Mouse (Mus musculus): ENCODE data around the gene Twf2. TPM values are rescaled to one million over a fixed set of nuclear protein-coding genes. Genes with fewer than 3 reads are reported as not detected.

The Twf2 gene
- total RNA-seq, 2 experiments from 2014 or later, result 127 to 210 TPM

DNA sequence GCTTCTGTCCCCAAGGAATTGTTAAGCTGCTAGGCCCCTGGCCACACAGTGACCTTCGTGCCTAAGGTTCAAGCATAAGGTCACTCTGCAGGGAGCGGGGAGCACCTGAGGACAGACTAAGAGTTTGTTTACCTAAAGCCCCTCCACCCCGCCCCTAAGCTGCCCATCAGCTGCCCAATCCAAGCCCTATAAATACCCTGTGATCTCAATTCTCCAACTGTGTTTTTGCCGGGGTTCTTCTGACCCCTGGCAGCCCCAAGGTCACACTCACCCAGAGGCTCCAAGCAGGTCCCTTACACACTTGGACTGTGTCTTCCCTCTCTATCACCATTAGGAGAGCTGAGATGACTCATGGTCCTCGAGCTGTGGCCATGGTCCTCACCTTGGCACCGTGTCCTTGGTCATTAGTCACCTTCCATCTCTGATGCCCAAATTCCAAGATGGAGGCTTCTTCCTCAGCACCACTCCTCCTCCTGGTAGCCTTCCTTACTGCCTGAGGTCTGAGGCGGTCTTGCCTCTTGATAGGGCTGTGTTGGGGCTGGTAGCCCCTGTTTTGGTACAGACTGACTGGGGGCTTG is 2.9 kb downstream of the Twf2 start:
- Histone ChIP-seq H3K27ac (peak overlapping the region; percentile 98), H3K4me3 (0 out of 2 replicates have a peak overlapping the region, but pooled peaks have one; percentile 7)
- intact Hi-C loops (cut with DNase I), result loop anchor here (2.0 kb wide), 1 partner anchor 35 kb away; the partner anchor contains the start of gene Wdr82
- TF ChIP-seq CTCF (IDR thresholded peaks at IDR 0.05), result no peak
- peak; percentile 24 for DNase-seq

DNA sequence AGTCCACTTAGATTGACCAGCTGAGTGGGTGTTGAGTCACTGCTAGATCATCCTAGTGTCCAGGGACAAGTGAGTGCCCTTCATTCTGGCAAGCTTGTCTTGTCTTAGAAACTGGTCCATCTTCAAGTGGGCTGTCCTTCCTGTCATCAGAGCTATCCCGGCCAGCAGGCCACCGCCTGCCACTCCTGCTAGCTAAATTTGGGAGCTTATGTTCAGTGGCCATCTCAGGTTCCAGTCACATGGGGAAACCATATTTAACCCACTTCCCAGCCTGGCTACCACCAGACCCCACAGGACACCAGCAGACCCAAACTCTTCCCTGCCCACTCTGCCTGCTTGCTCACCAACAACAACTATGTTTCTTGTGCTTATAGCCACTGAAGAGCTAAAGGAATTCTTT is 3.6 kb downstream of the Twf2 start:
- intact Hi-C loops (cut with DNase I), result loop anchor here (2.0 kb wide), 1 partner anchor 36 kb away; the partner anchor contains the start of gene Wdr82
- DNase-seq, result peak; percentile 84
- Histone ChIP-seq H3K27ac (peak overlapping the region; percentile 98), H3K4me3 (peak overlapping the region; percentile 74)
- TF ChIP-seq CTCF (IDR thresholded peaks at IDR 0.05), result no peak

DNA sequence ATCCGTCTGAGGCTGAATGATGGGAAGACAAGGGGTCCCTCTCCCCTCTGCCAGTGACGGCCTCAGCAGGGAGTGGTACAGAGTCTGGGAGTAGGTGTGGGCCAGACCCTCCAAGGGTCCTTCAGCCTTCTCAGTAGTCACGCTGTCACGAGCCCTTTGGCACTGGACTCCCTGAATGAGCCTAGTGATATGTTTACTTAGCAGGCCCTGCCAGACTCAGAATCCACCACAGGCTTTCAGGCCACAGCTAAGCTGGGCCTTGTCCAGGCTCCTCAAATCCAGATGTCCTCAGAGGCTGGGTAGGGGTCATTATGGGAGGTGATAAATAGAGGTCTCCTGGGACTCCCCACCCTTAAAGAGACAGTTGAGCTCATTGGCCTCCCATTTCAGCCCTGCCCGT is 5.3 kb downstream of the Twf2 start:
- intact Hi-C loops (cut with DNase I), result no loop called here
- peak overlapping the region; percentile 74 for H3K4me3 ChIP-seq
- TF ChIP-seq CTCF (IDR thresholded peaks at IDR 0.05), result no peak
- peak overlapping the region; percentile 98 for H3K27ac ChIP-seq
- DNase-seq, result peak; percentile 72

DNA sequence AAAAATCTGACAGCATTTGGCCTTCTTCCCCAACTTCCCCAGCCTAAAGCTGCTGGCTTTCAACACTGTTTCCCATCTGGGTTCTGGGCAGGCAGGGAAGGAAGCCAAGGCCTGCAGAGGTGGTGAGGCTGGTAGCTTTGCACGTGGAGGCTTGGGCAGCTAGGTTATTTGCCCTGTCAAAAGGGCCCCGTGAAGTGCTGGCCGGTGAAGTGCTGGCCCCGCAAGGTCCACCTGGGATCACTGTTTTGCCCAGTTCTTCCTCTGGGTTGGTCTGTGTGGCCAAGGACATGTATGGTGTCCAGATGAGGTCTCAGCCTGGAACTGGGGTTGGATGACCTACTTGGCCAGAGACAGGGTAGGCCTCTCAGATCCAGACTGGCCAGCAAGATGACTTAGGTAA is 7.0 kb downstream of the Twf2 start:
- TF ChIP-seq CTCF (IDR thresholded peaks at IDR 0.05), result no peak
- DNase-seq, result peak; percentile 72
- H3K27ac ChIP-seq, result peak overlapping the region; percentile 98
- H3K4me3 ChIP-seq, result peak overlapping the region; percentile 74
- intact Hi-C loops (cut with DNase I), result loop anchor here (5.0 kb wide), 1 partner anchor 72 kb away; the partner anchor contains the start of gene Poc1a

DNA sequence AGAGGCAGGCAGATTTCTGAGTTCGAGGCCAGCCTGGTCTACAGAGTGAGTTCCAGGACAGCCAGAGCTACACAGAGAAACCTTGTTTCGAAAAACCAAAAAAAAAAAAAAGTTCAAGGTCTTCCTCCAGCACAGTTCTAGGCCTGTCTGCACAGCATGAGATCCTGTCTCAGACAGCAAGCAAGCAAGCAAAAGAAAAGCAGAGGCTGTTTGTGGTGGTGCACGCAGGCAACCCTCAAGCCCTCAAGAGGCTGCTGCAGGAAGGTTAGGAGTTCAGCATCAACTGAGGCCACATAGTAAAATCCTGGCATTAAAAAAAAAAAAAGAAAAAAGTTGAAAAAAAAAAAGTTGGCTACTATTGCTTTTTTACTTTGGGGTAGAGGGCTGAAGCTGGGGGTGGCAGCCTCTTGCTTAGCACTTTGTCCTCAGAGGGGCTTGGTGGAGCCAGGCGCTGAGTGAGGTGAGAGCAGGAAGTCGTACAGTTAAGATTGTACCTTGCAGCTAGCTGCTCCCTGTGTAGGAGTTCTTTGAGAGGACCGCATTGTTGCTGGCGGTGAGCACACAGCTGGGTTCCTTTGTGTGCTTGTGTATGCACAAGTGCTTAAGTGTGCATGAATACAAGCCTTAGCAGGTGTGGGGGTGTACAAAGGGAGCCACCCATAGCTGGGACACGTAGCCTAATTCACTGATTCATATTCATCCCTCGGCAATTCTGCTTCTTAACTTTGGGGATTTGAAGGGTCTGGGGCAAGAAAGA is 8.1 kb downstream of the Twf2 start:
- TF ChIP-seq CTCF (IDR thresholded peaks at IDR 0.05), result no peak
- H3K27ac ChIP-seq, result peak overlapping the region; percentile 98
- H3K4me3 ChIP-seq, result peak overlapping the region; percentile 74
- intact Hi-C loops (cut with DNase I), result loop anchor here (5.0 kb wide), 1 partner anchor 71 kb away; the partner anchor contains the start of gene Poc1a
- no peak for DNase-seq

DNA sequence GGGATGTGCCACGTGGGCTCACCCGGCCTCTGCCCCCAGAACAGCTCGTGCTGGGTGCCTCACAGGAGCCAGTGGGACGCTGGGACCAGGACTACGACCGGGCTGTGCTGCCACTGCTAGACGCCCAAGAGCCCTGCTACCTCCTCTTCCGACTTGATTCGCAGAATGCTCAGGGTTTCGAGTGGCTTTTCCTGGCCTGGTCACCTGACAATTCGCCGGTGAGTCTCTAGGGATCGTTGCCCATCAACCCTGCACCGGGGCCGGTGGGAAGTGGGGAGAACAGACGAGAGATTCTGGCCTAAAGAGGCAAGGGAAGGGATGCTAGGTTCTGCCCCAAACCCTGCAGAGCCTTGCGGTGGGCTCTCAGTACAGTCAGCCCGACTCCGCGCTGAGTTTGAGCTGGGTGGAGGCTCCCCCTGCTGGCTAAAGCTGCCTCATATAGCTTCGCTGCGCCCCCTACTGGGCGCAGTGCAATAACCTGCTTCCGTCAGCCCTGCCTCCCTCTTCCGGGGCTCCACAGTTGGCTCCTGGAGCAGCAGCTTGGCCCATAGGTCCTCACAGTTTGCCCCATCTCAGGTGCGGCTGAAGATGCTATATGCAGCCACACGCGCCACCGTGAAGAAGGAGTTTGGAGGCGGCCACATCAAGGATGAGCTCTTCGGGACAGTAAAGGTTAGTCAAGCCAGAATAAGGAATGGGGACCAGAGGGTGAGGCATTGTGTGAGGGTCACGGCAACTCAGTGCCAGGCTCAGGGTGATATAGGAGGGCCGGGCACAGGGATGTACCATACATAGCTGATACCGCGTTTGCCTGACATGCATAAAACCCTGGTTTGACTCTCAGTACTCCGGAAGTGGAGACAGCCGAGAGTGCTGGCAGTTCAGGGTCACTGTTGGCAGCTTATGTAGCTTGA is 9.0 kb downstream of the Twf2 start:
- DNase-seq, result peak; percentile 88
- H3K4me3 ChIP-seq, result peak overlapping the region; percentile 61
- intact Hi-C loops (cut with DNase I), result loop anchor here (5.0 kb wide), 1 partner anchor 70 kb away; the partner anchor contains the start of gene Poc1a
- TF ChIP-seq CTCF (IDR thresholded peaks at IDR 0.05), result no peak; the same call in 1 of the 2 replicates
- H3K27ac ChIP-seq, result peak overlapping the region; percentile 98

DNA sequence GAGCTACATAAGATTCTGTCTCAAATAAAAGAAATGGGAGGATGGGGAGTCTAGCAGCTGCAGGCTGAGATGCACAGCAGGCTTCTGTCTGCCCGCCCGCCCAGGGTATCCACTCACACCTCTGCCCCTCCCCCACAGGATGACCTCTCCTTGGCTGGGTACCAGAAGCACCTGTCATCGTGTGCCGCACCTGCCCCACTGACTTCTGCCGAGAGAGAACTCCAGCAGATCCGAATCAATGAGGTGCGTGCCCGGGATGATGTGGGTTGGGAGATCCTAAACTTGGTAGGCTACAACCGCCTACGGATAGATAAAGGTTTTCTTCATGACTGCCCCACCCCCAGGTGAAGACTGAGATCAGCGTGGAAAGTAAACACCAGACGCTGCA is 9.7 kb downstream of the Twf2 start:
- TF ChIP-seq CTCF (IDR thresholded peaks at IDR 0.05), result no peak
- peak; percentile 19 for DNase-seq
- no peak overlapping the region for H3K27ac ChIP-seq
- no peak overlapping the region for H3K4me3 ChIP-seq
- intact Hi-C loops (cut with DNase I), result loop anchor here (5.0 kb wide), 1 partner anchor 70 kb away; the partner anchor contains the start of gene Poc1a

DNA sequence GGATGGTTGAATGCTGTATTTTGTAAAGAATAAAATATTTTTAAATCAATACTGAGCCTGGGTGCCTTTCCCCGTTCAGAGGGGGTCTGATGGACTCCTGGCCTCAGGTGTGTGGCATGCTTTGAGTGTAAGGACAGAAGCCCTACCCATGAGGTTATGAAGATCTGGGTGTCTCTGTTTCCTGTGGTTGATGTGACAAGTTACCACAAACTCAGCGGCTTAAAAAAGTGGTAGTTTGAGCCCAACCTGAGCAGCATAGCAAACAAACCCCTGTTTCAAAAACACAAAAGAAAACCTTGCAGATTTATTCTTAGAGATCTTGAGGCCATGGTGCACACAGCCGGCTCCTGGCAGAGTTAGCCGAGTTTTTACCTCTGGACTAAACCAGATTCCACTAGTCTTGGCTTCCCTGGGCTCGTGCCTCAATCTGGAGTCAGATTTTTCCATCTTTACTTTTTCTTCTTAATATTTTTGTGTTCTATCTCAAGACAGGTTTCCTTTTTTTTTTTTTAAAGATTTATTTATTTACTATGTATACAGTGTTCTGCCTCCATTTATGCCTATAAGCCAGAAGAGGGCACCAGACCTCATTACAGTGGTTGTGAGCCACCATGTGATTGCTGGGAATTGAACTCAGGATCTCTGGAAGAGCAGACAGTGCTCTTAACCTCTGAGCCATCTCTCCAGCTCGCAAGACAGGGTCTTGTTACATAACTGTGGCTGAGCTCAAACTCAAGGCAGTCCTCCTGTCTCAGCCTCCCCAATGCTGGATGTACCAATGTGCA is 12.6 kb downstream of the Twf2 start:
- DNase-seq, result no peak
- Histone ChIP-seq H3K4me3 (no peak overlapping the region), H3K27ac (no peak overlapping the region)
- peak; percentile 27; the same call in 1 of the 2 replicates for TF ChIP-seq CTCF (IDR thresholded peaks at IDR 0.05)
- intact Hi-C loops (cut with DNase I), result no loop called here

DNA sequence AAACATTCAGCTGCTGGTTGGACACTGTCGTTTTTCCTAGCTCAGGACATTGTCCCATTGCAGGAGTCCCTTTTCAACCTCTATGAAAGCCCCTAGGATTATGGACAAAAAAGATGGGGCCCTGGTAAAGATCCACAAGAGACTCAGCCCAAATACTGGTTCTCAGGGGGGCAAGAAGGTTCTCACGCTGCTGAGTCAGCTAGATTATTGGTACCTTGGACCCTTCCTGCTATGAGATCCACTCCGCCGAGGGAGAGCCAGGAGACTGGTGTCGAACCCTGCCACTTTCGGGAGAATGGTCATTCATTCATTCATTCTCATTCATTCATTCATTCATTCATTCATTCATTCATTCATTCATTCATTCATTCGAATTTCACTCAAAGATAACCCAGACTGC is 14.1 kb downstream of the Twf2 start:
- DNase-seq, result no peak
- TF ChIP-seq CTCF (IDR thresholded peaks at IDR 0.05), result no peak
- no peak overlapping the region for H3K27ac ChIP-seq
- no peak overlapping the region for H3K4me3 ChIP-seq
- intact Hi-C loops (cut with DNase I), result no loop called here

DNA sequence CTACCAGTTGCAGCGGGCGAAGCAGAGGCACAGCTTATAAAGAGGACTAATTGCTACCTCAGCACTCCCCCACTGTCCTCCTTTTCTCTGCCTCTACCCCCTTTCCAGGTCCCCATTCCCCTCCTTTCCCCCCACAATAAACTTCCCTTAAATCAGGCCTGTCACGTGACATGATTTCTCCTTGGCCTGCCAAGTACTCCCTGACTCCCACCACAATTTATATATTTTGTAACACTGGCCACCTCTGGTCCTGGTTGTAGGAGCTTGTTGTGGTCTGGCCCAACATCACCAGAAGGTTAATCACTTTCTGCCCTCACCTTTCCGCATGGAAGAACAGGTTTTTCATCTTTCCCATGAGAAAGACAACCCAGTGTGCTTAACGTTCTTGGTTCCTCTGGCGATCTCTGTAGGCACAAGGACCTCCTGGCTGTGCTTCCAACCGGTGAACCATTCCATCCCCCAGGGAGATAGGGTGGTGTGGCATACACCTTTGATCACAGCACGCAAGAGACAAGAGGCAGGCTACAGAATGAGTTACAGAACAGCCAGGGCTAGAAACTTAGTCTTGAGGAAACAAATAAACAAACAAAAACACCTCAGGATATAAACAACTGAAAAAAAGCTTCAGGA is 18.1 kb downstream of the Twf2 start:
- no peak overlapping the region for H3K4me3 ChIP-seq
- intact Hi-C loops (cut with DNase I), result no loop called here
- DNase-seq, result no peak
- H3K27ac ChIP-seq, result no peak overlapping the region
- no peak for TF ChIP-seq CTCF (IDR thresholded peaks at IDR 0.05)

DNA sequence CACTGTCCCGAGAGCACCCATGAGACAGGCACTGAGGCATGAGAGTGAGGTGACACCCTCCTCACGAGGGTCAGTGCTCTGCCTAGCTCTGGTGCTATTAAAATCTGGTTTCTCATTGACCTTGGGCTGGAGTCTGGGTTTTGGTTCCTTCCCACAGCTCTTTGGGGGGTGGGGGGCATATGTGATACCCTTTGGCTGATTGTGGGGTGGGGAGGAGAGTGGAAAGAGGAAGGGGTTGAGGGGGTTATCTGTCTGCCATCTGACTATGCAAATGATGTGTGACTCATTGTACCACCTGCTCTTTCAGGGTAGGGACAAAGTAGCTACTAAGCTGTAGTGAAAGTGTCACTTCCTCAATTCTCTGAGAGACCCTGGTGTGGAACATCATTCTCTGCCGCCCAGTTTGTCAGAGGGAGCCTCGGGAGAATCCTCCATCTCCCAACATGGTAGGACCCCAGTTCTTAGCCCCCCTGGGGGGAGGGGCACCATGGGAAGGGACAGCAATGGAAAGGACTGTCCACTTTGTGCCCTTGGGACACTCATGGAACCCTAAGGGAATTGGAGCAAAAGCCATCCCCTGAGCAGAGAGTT is 19.4 kb downstream of the Twf2 start, which contains the start of gene Tlr9:
TSS of gene Tlr9 (plus strand) at position 338 of the 591 bp plus-strand sequence.
- TF ChIP-seq CTCF (IDR thresholded peaks at IDR 0.05), result no peak
- intact Hi-C loops (cut with DNase I), result no loop called here
- Histone ChIP-seq H3K27ac (no peak within 1 kb of the TSS), H3K4me3 (peak within 1 kb of the TSS; percentile 38)
- peak; percentile 17 for DNase-seq

Data from gastrocnemius, adult 2 months (tissue).